Mouse (Mus musculus) embryo, embryonic 9.5 days (tissue): ENCODE measurements around the gene Agl.
"Not testable (repeated sequence)": the region's sequence is repeated elsewhere in the genome, so short reads cannot be mapped to it uniquely, and the experiment has no call there.

ENCODE experiments used
- DNase-seq: peaks from one replicate; pipeline ENCODE4 v3.0.0-alpha.2; 2017; ENCODE audit errors: extremely low spot score

Gene Agl

DNA sequence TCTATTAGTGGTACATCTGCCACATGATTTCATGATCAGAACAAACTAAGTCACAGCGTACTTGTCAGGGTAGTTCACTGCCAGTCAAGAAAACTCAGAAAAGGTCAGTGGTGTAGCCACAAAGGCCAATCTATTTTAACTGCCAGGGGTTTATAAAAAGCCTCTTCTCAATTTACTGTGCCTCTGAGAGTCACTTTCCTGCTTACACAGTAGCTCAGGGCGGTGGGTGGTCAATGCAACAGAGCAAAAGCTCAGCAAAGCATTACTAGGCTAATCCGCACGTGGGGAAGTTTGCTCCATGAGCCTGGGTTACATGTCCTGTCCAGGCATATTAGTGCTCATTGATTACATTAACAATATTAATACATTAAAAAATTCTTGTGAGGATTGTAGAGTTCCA is 8.0 kb upstream of the Agl start:
- no peak for DNase-seq

DNA sequence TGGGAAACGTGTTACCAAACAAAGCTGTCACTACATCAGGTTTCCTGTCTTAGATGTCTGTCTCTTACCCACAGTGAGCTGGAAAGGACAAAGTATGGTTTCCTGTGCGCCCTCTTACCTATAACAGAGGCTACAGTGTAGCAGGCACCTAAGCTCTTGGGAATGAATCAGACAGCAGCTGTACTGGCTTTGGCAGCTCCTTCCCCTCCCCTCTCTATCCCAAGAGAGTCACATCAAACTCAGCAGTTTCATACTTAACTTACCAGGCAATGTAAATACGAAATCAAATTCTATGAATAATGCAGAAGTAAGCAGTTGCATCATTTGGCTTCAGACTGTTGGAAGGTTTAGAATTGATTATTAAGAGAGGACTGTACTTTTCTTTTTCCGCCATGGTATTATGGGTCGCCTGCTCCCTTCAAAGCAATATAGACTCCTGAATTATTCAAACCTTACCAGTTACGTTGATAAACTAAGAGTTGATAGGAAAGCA is 7.4 kb upstream of the Agl start:
- no peak for DNase-seq

DNA sequence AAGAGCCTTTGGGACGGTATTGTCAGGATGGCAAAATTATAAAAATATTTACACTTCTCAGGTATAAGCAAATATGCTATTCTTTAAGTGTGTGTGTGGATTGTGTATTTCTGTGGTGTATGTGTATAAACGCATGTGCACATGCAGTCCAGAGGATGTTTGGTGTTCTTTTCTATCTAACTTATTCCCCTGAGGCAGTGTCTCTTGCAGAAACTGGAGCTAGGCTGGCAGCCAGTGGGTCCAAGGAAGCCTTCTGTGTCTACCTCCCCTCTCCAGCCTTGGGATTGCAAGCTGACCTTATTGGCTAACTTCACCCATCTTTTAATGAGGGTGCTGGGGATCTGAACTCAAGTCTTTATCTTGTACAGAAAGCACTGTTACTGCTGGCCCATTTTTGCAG is 5.0 kb upstream of the Agl start:
- no peak for DNase-seq

- DNase-seq: not testable (repeated sequence)
These were observed 2.4 kb upstream of the Agl start for GRCm38 (mm10) chr3:116810351-116810750.

- DNase-seq: no peak
These were observed 1.3 kb upstream of the Agl start for GRCm38 (mm10) chr3:116809221-116809620.

DNA sequence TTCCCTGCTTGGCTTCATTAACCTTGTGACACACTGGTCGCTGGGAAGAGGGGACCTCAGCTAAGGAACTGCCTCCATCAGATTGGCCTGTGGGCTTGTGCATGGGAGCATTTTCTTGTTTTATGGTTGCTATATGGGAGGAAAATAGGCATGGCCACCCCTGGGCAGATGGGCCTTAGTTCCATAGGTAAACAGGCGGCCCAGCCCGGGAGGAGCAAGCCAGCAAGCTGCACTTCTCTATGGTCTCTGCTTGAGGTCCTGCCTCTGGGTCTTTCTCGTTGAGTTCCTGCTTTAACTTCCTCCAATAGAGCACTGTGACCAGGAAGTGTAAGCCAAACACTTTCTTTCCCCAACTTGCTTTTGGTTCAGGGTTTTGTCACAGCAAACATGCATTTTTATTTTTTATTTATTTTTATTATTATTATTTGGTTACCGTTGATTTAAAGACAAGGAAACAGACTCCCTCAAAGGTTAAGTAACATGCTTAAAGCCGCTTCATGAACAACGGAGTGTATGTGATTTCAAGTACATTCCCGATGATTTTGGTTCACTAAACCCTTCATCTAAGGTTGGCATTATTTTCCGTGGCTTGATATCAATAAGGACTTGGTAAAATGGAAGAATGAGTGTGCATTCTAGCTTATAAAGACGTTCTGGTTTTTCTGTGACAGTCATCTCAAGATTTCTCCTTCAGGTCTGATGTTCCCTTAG is 696 bp upstream of the Agl start:
- no peak for DNase-seq

- DNase-seq: no peak
These were observed 2.1 kb downstream of the Agl start for GRCm38 (mm10) chr3:116805866-116806265.

DNA sequence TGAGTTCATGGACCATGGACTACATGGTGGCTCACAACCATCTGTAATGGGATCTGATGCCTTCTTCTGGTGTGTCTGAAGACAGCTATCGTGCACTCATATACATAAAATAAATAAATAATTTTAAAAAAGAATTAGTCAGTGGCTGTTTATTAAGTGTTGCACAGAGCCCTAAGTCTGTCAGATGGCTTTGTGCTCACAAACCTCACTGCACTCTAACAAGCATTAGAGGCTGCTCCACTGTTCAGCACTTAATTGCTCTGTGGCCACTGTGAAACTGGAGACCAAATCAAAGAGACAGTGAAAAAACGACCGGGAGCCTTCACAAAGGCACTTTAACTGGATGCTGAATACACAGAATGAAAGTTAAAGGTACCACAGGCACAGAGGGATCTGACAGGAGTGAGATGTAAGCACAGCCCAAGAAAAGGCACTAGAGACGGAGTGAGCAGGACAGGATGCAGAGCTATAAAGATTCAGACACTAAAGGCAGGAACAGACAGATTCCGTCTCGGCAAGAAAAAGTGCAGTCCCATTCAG is 3.1 kb downstream of the Agl start:
- DNase-seq: peak; percentile 14

- no peak for DNase-seq
These were observed 6.2 kb downstream of the Agl start for GRCm38 (mm10) chr3:116801755-116802154.

DNA sequence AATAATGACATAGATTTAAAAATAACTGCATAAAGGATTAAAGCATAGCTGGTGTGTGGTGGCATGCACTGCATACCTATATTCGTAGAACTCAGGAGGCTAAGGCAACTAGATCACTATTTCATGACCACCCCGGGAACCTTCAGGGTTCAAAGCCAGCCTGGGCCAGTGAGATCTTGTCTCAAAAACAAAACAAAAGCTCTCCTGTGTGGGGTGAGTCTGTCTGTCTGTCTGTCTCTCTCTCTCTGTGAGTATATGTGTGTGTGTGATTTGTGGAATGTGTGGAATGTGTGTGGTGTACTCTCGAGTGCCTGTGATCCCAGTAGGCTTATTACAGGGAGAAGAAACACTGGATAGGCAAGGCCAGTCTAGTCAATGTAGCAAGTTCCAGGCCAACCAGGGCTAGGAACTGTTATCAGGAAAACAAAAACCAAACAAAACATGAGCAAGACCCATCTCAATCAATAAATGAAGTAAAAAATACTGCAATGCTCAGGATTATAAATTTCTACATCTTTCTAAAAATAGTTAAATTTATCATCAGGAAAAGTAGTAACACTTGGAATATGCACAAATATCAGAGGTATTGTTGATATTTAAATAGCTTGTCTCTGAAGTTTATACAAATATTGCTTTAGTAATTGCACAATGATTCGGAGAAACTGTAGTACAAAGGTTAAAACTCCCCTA is 9.0 kb downstream of the Agl start:
- no peak for DNase-seq

- DNase-seq: no peak
These were observed 19.1 kb downstream of the Agl start for GRCm38 (mm10) chr3:116788851-116789250.

- no peak for DNase-seq
These were observed 21.4 kb downstream of the Agl start for GRCm38 (mm10) chr3:116786543-116786942.

DNA sequence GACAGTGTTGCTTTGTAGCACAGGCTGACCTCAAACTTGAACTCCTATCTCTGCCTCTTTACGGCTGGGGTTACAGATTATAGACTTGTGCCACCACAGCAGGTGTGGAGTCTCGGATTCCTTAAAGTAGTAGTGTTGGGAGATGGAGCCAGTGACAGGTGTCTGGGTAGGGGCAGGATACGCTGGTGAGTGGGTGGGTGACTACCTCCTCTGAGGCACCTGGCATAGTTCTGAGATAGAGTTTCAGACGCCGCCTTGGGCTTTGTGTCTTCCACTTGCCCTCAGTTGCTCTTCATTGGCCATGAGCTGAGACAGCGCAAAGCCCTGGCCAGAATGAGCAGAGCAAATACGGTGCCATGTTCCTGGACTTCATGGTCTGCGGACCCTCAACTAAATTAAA is 22.1 kb downstream of the Agl start:
- no peak for DNase-seq

DNA sequence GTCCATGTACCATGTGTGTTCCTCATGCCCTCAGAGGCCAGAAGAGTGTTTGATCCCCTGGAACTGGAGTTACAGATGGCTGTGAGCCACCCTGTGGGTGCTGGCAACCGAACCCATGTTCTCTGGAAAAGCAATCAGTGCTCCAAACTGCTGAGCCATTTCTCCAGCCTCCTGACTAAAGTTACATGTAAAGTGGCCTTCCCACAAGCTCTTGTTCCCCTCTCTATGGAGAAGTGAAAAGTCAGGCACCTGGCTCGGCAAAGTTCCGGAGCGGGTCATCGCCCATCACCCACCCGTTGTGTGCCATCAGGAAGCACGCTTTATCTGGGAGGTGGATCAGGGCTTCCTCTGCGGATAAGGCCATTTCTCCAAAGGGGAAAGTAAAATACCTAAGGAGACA is 23.2 kb downstream of the Agl start:
- DNase-seq: no peak

GRCm38 (mm10) chr3:116784290-116784689 is 23.7 kb downstream of the Agl start:
- no peak for DNase-seq

DNA sequence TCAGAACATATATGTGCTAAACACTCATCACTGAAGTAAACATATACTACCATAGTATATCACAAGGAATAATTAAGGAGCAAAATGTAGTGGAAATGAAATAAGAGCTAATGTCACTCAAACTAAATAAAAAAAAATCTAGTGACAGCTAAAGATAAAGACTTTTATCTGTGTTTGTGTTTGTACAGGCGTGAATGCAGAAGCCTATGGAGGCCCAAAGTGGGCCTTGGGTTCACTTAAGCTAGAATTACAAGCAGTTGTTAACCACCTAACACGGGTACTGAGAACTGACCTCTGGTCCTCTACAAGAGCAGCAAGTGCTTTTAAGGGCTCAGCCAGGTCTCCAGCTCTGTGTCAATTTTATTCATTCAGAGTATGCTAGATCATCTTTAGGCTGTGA is 31.0 kb downstream of the Agl start:
- no peak for DNase-seq

- DNase-seq: no peak
These were observed 34.1 kb downstream of the Agl start for GRCm38 (mm10) chr3:116773836-116774235.

- DNase-seq: no peak
These were observed 36.4 kb downstream of the Agl start for GRCm38 (mm10) chr3:116771597-116771996.

- DNase-seq: not testable (repeated sequence)
These were observed 41.0 kb downstream of the Agl start for GRCm38 (mm10) chr3:116766963-116767362.

- no peak for DNase-seq
These were observed 55.1 kb downstream of the Agl start for GRCm38 (mm10) chr3:116752818-116753217.

GRCm38 (mm10) chr3:116751191-116751860 is 56.6 kb downstream of the Agl start:
- peak; percentile 41 for DNase-seq

GRCm38 (mm10) chr3:116748391-116749170 is 59.4 kb downstream of the Agl start:
- DNase-seq: peak; percentile 64
